Mouse (Mus musculus): ENCODE data around the gene Cd24a. TPM values are rescaled to one million over a fixed set of nuclear protein-coding genes. Genes with fewer than 3 reads are reported as not detected.

Cd24a gene
- total and polyA plus RNA-seq, 3 experiments: 469 to 2,766 (median 2,120) TPM

DNA sequence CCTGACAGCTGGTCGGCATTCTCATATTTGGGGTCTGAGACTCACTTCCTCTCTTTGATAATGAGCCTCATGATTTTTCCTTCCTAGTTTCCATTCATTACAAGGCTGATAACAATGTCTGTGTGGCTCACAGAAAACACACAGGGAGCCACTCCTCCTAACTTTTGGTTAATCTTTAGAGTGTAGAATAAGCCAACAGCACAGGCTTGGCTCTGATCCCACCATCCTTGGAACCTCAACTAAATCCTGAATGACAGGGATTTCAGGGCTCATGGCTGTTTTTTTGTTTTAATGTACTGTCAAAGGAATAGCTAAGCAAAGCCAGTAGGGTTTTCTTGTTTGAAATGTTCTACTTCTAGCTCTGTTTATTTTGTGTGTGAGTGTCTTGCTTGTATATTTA, 43.7 kb upstream of the Cd24a start:
- Histone ChIP-seq H3K4me3 (replicated peaks in 1 of 3; ENCODE audit: low read depth in 2 of 3, low read length in 2 of 3, poor library complexity in 1 of 3) (no peak overlapping the region), H3K79me2 (replicated peaks; ENCODE audit: control insufficient read depth, extremely low read depth, insufficient read depth, poor library complexity, severe bottlenecking) (peaks cover under 1% of the 10 kb centered on the region; the same call in 1 of the 2 replicates), H3K4me1 (ENCODE audit: control insufficient read depth in 1 of 2, insufficient read depth in 2 of 2) (peaks cover 2 to 16% of the 10 kb centered on the region in 2 experiments; a peak in 2 of 4 replicates), H3K9ac (ENCODE audit: insufficient read depth, low read depth) (no peak overlapping the region), H3K27me3 (replicated peaks) (no peaks in the 10 kb centered on the region), H3K36me3 (replicated peaks in 1 of 2; ENCODE audit: control insufficient read depth in 1 of 2, insufficient read depth in 1 of 2, low read length in 1 of 2) (peaks cover 24 to 77% of the 10 kb centered on the region in 2 experiments), H3K9me3 (replicated peaks; ENCODE audit: low read length) (no peaks in the 10 kb centered on the region), H3K4me2 (ENCODE audit: insufficient read depth, low read depth, poor library complexity, severe bottlenecking) (no peak overlapping the region), H3K27ac (ENCODE audit: insufficient read depth, low read depth) (no peak overlapping the region)
- TF ChIP-seq SMC3 (IDR thresholded peaks at IDR 0.05; ENCODE audit: low read depth, low read length) (no peak), POLR2AphosphoS2 (IDR thresholded peaks at IDR 0.05; ENCODE audit: low read depth, low read length) (no peak), MAZ (IDR thresholded peaks at IDR 0.05; ENCODE audit: low read depth, low read length) (no peak), E2F4 (IDR thresholded peaks at IDR 0.05; ENCODE audit: insufficient replicate concordance, low read depth, low read length) (no peak), TCF12 (IDR thresholded peaks at IDR 0.05; ENCODE audit: low read depth, low read length) (no peak), ETS1 (conservative IDR thresholded peaks at IDR 0.05; ENCODE audit: low read depth, low read length) (no peak), ZC3H11A (IDR thresholded peaks at IDR 0.05; ENCODE audit: low read depth, low read length) (no peak), RCOR1 (conservative IDR thresholded peaks at IDR 0.05; ENCODE audit: low read depth, low read length) (no peak), MYC (IDR thresholded peaks at IDR 0.05; ENCODE audit: low read depth, low read length) (no peak), MAFK (IDR thresholded peaks at IDR 0.05; ENCODE audit: insufficient replicate concordance, low read length) (no peak), ELF1 (IDR thresholded peaks at IDR 0.05; ENCODE audit: low read depth, low read length) (no peak), JUN (IDR thresholded peaks at IDR 0.05; ENCODE audit: insufficient read depth, low read depth, low read length) (no peak), CHD2 (IDR thresholded peaks at IDR 0.05; ENCODE audit: low read length) (no peak), ZNF384 (IDR thresholded peaks at IDR 0.05; ENCODE audit: low read depth, low read length) (no peak), UBTF (IDR thresholded peaks at IDR 0.05; ENCODE audit: low read depth, low read length) (no peak)
- no peak for DNase-seq (ENCODE audit: extremely low read depth)
- in situ Hi-C loops (cut with MboI; ENCODE audit: low pct_ligation_motif_present, low pct_unique_long_range_greater_than_20kb, low sequenced_read_pairs) (loop anchor here (5.0 kb wide), 1 partner anchor 52 kb away; no protein-coding TSS in a partner anchor), dilution Hi-C loops (cut with MboI; ENCODE audit: extremely low pct_ligation_motif_present, extremely low pct_unique_long_range_greater_than_20kb, low sequenced_read_pairs) (no loop called here)

DNA sequence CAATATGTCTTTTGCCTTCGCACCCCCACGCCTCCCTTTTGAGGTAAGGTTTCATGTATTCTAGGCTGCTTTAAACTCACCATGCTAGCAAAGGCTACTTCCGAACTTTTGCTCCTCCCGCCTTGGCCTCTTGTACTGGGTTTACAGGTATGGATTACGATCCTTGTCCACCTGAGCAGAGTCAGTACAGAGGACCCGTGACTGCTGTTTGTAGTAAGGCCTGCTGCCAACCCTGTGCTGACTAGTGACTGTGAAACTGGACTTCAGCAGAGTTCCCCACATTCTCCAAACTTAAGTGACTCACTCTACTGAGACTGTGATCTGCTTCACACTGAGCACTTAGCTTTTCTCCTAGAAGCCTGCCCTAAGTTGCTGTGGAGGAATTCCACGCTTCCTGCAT, 40.4 kb upstream of the Cd24a start:
- Histone ChIP-seq H3K4me1 (ENCODE audit: control insufficient read depth in 1 of 2, insufficient read depth in 2 of 2) (peaks cover 6 to 20% of the 10 kb centered on the region in 2 experiments; a peak in 3 of 4 replicates), H3K36me3 (replicated peaks in 1 of 2; ENCODE audit: control insufficient read depth in 1 of 2, insufficient read depth in 1 of 2, low read length in 1 of 2) (peaks cover 7 to 47% of the 10 kb centered on the region in 2 experiments), H3K79me2 (replicated peaks; ENCODE audit: control insufficient read depth, extremely low read depth, insufficient read depth, poor library complexity, severe bottlenecking) (peaks cover 2% of the 10 kb centered on the region; the same call in 1 of the 2 replicates), H3K4me2 (ENCODE audit: insufficient read depth, low read depth, poor library complexity, severe bottlenecking) (no peak overlapping the region), H3K4me3 (replicated peaks in 1 of 3; ENCODE audit: low read depth in 2 of 3, low read length in 2 of 3, poor library complexity in 1 of 3) (no peak overlapping the region), H3K27ac (ENCODE audit: insufficient read depth, low read depth) (no peak overlapping the region), H3K9me3 (replicated peaks; ENCODE audit: low read length) (no peaks in the 10 kb centered on the region), H3K9ac (ENCODE audit: insufficient read depth, low read depth) (no peak overlapping the region), H3K27me3 (replicated peaks) (no peaks in the 10 kb centered on the region)
- no peak for DNase-seq (ENCODE audit: extremely low read depth)
- no peak for TF ChIP-seq GABPA (IDR thresholded peaks at IDR 0.05; ENCODE audit: insufficient replicate concordance, low read depth, low read length)
- no peak for TF ChIP-seq ZKSCAN1 (IDR thresholded peaks at IDR 0.05; ENCODE audit: borderline replicate concordance, low read depth, low read length)
- TF ChIP-seq NELFE (IDR thresholded peaks at IDR 0.05; ENCODE audit: low read depth, low read length): no peak
- TF ChIP-seq JUND (conservative IDR thresholded peaks at IDR 0.05; ENCODE audit: low read depth, low read length): no peak
- TF ChIP-seq RCOR1 (conservative IDR thresholded peaks at IDR 0.05; ENCODE audit: low read depth, low read length): no peak
- TF ChIP-seq POLR2AphosphoS2 (IDR thresholded peaks at IDR 0.05; ENCODE audit: low read depth, low read length): no peak
- no peak for TF ChIP-seq MAX (IDR thresholded peaks at IDR 0.05; ENCODE audit: low read length)
- no peak for TF ChIP-seq POLR2A (IDR thresholded peaks at IDR 0.05; ENCODE audit: low read depth, low read length)
- no peak for TF ChIP-seq IRF4 (IDR thresholded peaks at IDR 0.05; ENCODE audit: low read depth, low read length)
- no peak for TF ChIP-seq ZMIZ1 (IDR thresholded peaks at IDR 0.05; ENCODE audit: low read depth, low read length)
- no peak for TF ChIP-seq SMC3 (IDR thresholded peaks at IDR 0.05; ENCODE audit: low read depth, low read length)
- no peak for TF ChIP-seq MAZ (IDR thresholded peaks at IDR 0.05; ENCODE audit: low read depth, low read length)
- TF ChIP-seq BHLHE40 (IDR thresholded peaks at IDR 0.05; ENCODE audit: low read depth, low read length): no peak
- no peak for TF ChIP-seq TCF12 (IDR thresholded peaks at IDR 0.05; ENCODE audit: low read depth, low read length)
- TF ChIP-seq CTCF (conservative IDR thresholded peaks at IDR 0.05 in 1 of 2, IDR thresholded peaks at IDR 0.05 in 1 of 2; ENCODE audit: low read depth in 2 of 2, low read length in 2 of 2): no peak
- dilution Hi-C loops (cut with MboI; ENCODE audit: extremely low pct_ligation_motif_present, extremely low pct_unique_long_range_greater_than_20kb, low sequenced_read_pairs) (no loop called here), in situ Hi-C loops (cut with MboI; ENCODE audit: low pct_ligation_motif_present, low pct_unique_long_range_greater_than_20kb, low sequenced_read_pairs) (no loop called here)
